Mouse (Mus musculus): ENCODE data around the gene Polr3gl.

Polr3gl gene

DNA sequence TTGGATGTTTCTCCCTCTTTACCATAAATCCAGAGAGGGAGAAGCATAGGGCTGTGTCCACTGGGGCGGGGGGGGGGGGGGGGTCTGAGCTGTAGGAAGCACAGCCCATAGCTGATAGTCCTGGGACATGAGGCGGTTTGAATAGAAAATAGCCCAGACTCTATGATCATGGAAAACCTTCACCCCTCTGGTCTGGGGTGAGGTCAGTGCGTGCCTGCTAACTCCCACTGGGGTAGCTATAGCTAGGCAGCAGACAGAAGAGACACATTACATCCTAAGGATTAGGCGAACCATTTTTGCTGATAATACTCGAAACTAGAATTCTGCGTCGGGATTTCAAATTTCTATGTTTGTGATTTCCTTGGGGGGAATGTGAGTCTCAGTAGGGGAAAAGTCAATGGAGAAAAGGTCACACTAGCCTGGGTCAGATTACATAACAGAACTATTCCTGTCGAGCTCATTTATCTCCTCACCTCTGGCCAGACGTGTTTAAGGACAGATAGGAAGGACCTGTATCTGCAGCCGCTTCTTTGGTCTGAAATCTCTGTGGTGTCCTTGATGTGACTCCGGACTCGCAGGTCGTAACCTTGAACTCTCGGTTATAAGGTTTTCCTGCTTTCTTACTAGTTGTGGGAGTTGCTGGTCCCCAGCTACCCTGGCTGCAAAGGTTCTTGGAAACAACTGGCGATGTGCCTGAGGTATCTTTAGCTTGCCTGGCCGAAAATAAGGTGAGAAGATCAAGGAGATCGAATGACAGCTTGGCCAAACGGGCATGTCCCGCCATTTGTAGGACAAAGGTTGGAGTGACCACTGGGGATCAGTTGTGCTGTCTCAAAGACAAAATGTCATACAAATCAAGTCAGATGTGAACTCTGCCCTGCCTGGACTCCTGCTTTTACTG lies 20.1 kb downstream of the Polr3gl start:
- no peak for DNase-seq (ENCODE audit: low spot score)

DNA sequence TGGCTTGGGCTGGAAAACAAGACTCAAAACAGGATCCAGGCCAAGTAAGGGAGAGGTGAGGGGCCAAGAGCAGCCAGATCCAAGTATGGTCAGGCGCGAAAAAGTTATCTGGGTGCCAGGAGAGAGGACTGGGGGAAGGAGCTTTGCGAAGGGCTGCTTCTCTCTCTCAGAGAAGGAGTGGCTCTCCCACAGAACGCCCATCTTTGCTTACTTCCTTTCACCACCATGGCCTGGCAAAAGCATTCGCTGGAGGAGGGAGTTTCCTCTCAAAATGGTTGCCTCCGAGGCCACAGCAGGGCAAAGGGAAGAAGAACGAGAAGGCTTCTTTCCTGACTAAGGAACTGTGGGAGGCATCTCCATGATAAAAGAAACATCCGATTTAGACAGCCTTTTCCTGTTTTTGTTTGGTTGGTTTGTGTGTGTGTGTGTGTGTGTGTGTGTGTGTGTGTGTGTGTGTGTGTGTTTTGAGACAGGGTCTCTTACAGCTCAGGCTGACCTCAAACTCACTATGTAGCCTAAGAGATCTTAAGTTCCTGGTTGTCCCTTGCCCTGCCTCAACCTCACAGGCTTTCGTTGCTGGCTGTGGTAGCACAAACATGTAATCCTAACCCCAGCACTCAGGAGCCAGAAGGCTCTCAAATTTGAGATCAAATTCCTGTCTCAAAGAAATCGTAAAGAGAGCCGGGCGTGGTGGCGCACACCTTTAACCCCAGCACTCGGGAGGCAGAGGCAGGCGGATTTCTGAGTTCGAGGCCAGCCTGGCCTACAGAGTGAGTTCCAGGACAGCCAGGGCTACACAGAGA lies 21.9 kb downstream of the Polr3gl start:
- no peak for DNase-seq (ENCODE audit: low spot score)

DNA sequence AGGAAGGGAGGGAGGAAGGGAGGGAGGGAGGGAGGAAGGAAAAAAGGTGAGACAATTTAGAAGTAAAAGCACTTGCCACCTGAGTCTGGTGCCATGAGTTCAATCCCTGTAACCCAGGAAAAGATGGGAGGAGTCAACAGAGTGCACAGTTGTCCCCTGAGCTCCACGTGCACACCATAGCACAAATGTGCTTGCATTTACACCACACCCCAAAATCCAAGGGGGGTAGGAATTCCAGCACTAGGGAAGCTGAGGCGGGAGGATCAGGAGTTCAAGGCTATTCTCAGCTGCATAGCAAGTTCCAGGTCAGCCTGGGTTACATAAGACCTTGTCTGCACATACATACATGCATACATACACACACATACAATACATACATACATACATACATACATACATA lies 22.6 kb downstream of the Polr3gl start:
- DNase-seq (ENCODE audit: low spot score): no peak

DNA sequence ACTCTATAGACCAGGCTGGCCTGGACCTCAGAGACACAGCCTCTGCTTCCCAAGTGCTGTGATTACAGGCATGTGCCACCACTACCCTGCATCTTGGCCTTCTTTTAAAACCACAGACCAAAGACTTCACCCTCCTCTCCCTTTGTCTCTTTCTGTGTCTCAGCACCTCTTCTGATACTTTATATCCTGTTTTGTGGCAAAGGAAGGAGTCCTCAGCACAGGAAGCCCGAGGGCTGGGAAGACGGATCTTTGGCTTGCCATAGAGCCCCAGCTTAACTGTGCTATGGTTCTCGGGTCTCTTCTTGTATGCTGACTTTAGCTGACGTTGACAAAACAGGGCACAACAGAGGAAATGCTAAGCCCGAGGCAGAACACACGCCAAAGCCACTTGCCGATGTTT lies 23.3 kb downstream of the Polr3gl start:
- DNase-seq (ENCODE audit: low spot score): no peak

DNA sequence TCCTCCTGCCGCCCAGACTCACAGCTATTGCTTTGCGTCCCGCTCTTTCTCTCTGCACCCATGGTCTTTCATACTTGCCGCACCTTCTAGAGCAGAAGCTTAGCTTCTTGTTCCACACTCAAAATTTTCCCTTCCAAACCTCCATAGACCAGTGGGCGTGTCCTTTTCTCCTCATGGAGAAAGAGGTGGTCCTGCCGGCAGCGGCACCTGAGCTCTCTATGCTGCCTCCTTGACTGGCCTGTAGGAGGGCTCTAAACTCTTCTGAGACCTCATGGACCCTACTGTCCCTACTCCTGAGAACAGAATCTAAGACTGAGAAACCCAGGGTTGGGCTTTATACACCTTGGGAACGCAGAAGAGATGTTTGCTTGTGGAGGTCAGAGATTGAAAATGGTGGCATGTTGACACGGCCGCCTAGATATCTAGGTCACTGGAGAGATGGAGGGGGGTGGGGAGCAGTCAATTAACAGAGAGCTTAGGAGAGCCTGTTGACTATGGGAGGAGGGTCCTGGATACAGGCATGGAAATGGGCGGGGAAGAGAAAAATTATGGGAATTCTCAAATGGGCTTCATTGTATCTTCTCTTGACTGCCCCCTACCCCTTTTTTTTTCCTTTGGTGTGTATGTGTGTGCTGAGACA lies 23.9 kb downstream of the Polr3gl start:
- no peak for DNase-seq (ENCODE audit: low spot score)

DNA sequence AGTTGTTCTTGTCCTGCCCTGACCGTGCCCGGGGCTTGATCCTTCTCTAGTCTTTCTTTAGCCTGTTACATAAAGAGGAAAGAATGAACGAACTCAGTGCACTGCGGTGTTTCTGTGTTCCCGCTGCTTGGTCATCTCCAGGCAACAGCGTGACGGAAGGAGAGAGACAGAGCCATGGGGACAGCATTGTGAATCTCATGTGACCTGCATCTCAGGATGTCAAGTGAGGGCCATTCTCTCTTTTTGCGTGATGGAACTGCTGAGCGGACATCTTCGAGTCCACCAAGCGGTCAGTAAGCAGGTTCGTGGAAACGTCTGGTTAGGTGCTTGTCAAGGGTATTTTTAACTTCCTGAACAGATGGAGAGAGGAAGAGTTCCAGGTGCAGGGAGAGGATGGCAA lies 24.5 kb downstream of the Polr3gl start:
- DNase-seq (ENCODE audit: low spot score): no peak

DNA sequence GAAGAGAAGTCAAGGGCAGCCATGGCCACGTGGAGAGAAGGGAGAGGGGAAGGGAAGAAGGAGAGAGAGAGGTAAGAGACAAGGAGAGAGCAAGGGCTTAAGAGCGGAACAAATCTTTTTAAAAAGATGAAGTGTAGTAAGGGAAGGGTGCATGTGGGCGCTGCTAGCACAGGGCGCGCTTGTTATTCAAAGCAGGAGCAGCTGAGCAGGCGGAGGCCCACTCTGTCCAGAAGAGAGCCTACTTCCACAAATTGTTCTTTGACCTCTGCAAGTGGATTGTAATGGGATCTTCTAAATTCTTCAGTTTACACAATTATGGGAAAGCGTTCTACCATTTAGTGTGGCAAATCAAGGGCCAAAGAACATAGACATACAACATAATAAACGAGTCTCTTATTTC lies 25.4 kb downstream of the Polr3gl start:
- no peak for DNase-seq (ENCODE audit: low spot score)

DNA sequence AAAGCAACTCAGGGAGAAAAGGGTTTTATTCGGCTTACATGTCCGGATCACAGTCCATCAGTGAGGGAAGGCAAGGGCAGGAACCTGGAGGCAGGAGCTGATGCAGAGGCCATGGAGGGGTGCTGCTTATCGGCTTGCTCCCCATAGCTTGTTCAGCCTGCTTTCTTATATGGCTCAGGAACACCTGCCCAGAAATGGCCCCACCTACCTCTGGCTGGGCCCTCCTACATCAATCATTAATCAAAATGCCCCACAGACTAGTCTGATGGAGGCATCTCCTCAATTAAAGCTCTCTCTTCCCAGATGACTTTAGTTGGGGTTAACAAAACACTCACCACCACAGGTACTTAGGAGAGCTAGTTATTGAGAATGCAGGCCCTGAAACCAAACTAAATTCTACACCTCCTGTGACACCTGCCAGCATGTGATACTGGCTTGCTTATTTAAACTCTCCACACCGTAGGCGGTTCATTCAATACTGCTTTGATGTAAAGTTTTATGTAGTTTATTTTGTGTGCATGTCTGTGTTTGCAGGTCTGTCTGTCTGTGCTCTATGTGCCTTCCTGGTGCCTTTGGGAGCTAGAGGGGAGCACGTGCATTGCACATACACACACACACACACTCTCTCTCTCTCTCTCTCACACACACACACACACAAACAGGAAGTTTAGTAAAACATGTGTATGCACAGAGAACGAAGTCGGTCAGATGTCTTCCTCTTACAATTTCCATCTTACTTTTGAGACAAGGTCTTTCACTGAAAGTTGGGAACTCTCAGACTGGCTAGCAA lies 27.1 kb downstream of the Polr3gl start:
- DNase-seq (ENCODE audit: low spot score): no peak

DNA sequence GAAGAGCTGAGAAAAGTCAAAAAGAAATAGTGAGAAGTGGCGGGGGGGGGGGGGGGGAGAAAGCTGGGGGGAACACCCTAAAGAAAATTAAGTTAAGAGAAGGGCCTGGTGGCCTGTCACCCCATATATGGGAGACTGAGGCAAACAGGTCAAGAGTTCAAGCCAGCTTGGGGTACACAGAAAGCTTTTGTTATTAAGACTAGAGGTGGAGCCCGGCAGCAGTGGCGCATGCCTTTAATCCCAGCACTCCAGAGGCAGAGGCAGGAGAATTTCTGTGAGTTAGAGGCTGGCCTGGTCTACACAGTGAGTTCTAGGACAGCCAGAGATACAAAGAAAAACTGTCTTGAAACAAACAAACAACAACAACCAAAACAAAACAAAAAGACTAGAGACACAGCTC lies 28.9 kb downstream of the Polr3gl start:
- DNase-seq (ENCODE audit: low spot score): no peak

DNA sequence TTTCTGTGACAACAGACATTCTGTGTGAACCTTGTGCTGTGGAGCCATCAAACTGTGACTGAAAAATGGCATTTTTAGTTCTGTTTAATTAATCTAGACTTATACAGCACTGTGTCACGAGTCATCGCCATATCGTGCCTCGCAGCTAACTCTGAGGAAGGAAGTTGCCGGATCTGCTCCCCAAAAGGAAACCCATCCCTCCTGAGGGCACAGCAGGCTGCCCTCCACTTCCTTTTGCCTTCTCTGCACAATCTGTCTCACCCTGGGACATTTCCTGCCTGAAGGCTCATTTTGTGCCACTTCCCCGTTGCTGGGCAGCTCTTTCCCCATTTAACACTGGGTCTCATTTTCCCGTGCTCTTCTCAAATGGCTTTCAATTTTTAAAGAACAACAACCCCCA lies 29.3 kb downstream of the Polr3gl start:
- DNase-seq (ENCODE audit: low spot score): no peak

DNA sequence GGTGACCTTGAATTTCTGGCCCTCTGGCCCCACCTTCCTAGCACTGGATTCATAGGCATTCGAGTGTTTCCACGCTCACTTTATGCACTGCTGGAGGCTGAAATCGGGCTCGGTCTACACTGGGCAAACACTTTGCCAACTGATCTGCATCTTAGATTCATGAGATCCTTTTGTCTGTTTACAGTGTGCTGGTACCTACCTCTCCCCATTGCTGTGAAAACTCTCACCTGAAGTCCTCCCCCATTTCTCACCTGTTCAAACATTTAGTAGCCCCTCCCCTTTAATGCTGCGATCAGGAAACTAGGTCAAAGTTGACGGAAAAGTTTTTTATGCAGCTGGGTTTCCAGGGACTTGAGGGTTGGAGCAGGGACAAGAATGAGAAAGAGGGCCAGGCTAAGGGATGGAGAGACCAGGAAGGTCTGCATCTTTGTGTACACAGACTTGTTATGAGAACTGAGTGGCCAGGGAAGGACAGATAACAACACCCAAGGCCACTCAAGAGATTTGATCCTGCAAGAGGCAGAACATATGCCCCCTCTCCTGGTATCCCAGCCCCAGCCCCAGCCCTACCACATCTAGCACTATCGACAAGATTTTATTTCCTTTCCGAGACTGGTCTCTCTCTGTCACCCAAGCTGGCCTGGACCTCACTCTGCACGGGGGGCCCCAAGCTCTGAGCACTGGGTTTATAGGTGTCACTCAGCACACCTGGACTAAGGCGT lies 29.9 kb downstream of the Polr3gl start:
- DNase-seq (ENCODE audit: low spot score): no peak

DNA sequence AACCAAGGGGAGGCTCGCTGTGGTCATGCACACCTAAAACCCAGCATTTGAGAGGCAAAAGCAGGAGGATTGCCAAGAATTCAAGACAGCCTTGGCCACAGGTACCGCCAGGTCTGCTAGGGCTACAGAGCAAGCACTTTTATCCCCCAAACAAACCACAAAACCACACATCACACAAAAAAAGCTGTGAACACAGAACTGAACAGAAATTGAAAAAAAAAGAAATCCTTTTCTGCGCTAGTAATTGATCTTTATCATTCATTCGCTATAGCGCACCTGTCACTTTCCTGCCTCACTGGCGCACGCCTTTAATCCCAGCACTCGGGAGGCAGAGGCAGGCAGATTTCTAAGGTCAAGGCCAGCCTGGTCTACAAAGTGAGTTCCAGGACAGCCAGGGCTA lies 30.7 kb downstream of the Polr3gl start:
- no peak for DNase-seq (ENCODE audit: low spot score)

DNA sequence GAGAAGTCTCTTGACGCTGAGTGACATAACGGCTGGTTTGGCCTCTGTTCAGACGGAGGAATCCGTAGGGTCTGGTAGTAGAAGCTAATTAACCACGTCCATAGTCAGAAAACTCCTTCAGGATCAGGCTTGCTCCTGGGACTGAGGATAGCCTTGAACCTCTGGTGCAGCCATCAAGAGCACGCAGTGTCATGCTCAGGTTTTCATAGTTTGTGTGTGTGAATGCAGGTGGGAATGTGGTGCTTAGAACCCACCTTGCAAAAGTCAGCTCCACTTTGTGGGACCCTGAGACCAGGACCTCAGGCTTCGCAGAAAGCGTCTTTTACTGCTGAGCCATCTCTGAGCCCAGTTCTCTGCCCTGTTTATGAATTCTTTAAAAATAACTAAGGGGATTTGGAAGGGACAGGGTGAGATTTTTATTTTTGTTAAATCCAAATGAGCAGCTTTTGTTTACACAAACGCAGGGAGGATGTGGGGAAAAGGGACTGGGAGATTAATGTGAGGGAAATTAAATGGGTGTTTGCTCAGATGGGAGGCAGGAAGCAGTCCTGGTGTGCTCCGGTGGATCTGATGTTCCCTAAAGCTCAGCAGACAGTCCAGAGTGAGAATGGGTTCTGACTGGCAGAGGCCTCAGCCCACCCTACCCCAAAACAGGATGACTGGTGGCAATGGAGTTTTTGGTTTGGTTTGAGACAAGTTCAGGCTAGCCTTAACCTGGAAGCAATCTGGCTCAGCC lies 31.9 kb downstream of the Polr3gl start:
- DNase-seq (ENCODE audit: low spot score): no peak

DNA sequence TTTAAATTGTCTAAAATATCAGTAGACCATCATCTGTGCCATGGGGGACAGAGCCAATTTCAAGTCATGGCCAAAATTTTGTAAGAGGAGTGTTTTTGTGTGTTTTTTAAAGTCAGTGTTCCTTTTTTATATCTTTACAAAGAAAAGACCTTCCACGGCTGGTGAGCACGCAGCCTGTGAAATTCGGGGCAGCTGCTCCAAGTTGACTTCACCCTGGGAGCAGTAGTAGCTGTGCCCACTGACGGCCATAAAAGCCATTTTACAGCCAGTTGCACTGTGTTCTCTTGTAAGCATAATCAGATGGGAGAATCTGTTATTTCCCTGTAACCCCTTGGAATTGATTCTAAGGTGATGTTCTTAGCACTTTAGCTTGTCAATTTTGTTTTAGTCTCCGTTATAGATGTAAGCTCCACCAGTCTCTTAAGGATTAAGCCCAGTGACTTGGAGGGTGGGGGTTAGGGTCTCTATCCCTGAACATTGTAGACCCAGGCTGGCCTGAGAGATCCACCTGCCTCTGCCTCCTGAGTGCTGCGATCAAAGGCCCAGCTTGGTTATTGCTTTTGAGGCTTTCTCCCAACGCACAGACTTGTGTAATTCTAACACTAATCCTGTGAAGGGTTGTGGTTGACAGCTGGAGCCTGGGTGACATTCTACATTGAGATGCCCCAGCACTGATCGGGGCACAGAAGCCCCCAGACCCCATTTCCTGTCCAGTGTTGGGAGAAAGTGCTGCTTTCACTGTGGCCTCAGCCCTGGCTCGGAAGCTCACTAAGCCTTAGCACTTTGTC lies 32.9 kb downstream of the Polr3gl start:
- no peak for DNase-seq (ENCODE audit: low spot score)

DNA sequence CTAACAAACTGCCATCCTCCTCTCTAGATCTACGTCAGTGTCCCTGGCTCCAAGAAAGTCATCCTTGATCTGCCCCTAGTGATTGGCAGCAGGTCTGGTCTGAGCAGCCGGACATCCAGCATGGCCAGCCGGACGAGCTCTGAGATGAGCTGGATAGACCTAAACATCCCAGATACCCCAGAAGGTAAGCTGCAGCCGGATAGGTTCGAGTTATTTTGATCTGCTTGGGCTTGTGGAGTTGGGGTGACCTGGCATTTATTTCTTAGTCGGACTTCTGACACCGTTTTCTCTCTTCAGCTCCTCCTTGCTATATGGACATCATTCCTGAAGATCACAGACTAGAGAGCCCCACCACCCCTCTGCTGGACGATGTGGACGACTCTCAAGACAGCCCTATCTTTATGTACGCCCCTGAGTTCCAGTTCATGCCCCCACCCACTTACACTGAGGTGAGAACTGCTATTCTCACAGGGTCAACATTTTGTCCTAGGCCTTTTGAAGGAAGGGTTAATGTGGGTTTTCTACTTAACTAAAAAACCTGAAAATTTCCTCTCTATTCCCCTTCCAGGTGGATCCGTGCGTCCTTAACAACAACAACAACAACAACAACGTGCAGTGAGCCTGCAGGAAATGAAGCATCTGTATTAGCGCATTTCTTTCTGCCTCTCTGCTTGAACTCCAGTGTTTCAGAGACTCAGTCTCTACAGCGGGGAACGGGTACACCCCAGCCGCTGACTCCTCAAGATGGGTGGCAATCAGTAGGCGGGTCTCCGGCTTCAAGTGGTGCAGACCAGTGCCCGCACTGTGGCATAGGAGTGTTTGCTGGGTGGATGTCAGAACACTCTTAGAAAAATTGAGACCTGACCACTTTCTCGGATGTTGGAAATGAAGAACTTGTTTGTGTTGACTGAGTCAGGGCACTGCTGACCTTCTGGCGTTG lies 33.8 kb downstream of the Polr3gl start:
- DNase-seq (ENCODE audit: low spot score): no peak

DNA sequence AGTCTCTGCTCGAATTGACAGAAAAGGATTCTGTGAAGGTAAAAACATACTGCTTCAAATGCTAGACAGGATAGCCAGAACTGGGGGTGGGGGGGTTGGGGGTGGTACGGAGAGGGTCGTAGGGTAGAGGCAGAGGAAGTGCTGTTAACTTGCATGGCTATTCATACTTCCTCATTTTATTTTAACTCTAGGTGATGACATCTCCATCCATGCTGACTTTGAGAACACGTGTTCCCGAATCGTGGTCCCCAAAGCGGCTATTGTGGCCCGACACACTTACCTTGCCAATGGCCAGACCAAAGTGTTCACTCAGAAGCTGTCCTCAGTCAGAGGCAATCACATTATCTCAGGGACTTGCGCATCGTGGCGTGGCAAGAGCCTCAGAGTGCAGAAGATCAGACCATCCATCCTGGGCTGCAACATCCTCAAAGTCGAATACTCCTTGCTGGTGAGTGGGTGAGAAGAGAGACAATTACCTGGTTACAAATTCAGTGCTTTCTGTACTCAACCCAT lies 34.5 kb downstream of the Polr3gl start:
- no peak for DNase-seq (ENCODE audit: low spot score)

DNA sequence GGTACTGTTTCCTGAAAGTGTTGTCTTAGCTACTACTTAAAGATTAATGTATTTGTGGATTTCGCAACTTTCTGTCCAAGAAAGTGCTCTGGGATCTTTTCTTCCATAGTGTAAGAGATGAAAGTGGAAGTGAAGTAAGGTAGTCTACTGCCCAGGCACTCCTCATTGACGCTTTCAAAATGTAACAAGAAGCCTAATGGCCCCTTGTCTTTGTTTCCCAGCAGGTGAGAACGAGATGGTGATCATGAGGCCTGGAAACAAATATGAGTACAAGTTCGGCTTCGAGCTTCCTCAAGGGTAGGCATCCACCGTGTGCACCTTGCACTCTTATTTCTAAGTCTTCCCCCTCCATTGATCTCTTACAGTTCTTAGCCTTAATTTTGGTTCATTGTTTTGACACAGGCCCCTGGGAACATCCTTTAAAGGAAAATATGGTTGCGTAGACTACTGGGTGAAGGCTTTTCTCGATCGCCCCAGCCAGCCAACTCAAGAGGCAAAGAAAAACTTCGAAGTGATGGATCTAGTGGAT lies 35.2 kb downstream of the Polr3gl start:
- DNase-seq (ENCODE audit: low spot score): no peak

DNA sequence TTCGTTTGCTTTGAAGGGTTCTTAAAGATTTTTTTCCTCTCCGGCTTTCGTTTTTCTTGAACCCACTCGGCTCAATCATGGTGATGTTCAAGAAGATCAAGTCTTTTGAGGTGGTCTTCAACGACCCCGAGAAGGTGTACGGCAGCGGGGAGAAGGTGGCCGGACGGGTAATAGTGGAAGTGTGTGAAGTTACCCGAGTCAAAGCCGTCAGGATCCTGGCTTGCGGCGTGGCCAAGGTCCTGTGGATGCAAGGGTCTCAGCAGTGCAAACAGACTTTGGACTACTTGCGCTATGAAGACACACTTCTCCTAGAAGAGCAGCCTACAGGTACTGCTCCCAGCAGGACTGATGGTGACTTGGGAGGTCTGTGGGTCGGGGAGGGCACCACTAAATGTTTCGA lies 35.8 kb downstream of the Polr3gl start:
- no peak for DNase-seq (ENCODE audit: low spot score)

Measured in ovary, postnatal 36 days (tissue).